Mouse (Mus musculus): Measurements from ENCODE around the gene Gm49333. TPM values are rescaled to one million over a fixed set of nuclear protein-coding genes. Genes with fewer than 3 reads are reported as not detected.
"Not testable (repeated sequence)": the region's sequence is repeated elsewhere in the genome, so short reads cannot be mapped to it uniquely, and the experiment has no call there.

Gm49333 gene
- polyA plus RNA-seq, 1 experiment from 2014 or later: 0.32 TPM

DNA sequence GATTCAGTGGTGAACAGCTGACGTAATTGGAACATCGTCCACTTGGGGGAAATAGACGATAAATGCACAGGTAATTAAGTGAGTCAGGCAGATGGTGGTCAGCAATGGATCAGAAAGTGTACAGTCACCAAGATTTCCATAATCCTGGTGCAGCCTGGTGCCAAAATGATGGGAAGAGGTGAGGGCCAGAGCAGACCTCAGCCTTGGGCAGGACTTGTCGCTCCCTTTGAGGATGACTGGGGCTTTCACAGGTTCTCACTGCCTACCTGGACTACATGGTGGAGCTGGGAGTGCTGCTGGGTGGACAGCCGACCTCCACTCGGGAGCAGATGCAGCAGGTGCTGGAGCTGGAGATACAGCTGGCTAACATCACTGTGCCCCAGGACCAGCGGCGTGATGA lies 26.0 kb downstream of the Gm49333 start:
- ATAC-seq: no peak
- H3K4me2 ChIP-seq: no peak overlapping the region
- H3K27me3 ChIP-seq: no peaks in the 10 kb centered on the region
- 0 out of 2 replicates have a peak, but pooled peaks cover 10% of the 10 kb centered on the region for H3K4me1 ChIP-seq
- H3K9ac ChIP-seq: no peak overlapping the region
- 86% methylated on average over 8 of the region's 8 CpGs for WGBS
- peaks cover 5% of the 10 kb centered on the region; the same call in 1 of the 2 replicates for H3K36me3 ChIP-seq (ENCODE audit: poor library complexity, severe bottlenecking)
- no peaks in the 10 kb centered on the region for H3K9me3 ChIP-seq (replicated peaks)
- no peak overlapping the region for H3K27ac ChIP-seq
- H3K4me3 ChIP-seq: no peak overlapping the region

GRCm38 (mm10) chr16:20638367-20638766 lies 27.0 kb downstream of the Gm49333 start:
- Histone ChIP-seq H3K4me3 (no peak overlapping the region), H3K4me2 (no peak overlapping the region)

DNA sequence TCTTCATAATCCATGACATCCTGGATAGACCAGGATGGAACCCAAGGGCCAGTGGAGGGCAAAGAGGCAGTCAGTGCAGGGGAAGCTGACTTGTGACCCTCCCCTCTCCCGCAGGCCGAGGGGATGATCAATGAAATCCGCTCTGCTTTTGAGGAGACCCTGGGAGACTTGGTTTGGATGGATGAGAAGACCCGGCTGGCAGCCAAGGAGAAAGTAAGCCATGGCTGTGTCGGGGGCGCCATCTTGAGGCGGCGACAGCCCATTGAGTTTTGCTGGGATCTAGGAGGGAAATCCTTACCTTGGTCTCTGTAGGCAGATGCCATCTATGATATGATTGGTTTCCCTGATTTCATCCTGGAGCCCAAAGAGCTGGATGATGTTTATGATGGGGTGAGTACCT lies 30.8 kb downstream of the Gm49333 start:
- no peaks in the 10 kb centered on the region for H3K9me3 ChIP-seq (replicated peaks)
- ATAC-seq: peak; percentile 75
- H3K27me3 ChIP-seq: no peaks in the 10 kb centered on the region
- 1% methylated on average over 8 of the region's 8 CpGs for WGBS
- H3K9ac ChIP-seq: no peak overlapping the region
- H3K27ac ChIP-seq: no peak overlapping the region
- 0 out of 2 replicates have a peak, but pooled peaks cover 10% of the 10 kb centered on the region for H3K4me1 ChIP-seq
- H3K36me3 ChIP-seq (ENCODE audit: poor library complexity, severe bottlenecking): peaks cover 4% of the 10 kb centered on the region; the same call in 1 of the 2 replicates
- H3K4me3 ChIP-seq: no peak overlapping the region
- H3K4me2 ChIP-seq: no peak overlapping the region

More at GRCm38 (mm10) chr16:20638367-20638766, 27.0 kb downstream of the Gm49333 start:
- no peak overlapping the region for H3K9ac ChIP-seq
- peak; percentile 72; the same call in 1 of the 2 replicates for ATAC-seq
- WGBS: 70% methylated on average over 8 of the region's 8 CpGs
- H3K9me3 ChIP-seq (replicated peaks): no peaks in the 10 kb centered on the region
- 0 out of 2 replicates have a peak, but pooled peaks cover 10% of the 10 kb centered on the region for H3K4me1 ChIP-seq
- H3K36me3 ChIP-seq (ENCODE audit: poor library complexity, severe bottlenecking): 0 out of 2 replicates have a peak, but pooled peaks cover 1% of the 10 kb centered on the region
- no peaks in the 10 kb centered on the region for H3K27me3 ChIP-seq
- H3K27ac ChIP-seq: no peak overlapping the region; the same call in 1 of the 2 replicates

- WGBS: 88% methylated on average over 7 of the region's 7 CpGs
- H3K4me3 ChIP-seq: no peak overlapping the region
These were observed 32.5 kb downstream of the Gm49333 start for GRCm38 (mm10) chr16:20643911-20644310.

DNA sequence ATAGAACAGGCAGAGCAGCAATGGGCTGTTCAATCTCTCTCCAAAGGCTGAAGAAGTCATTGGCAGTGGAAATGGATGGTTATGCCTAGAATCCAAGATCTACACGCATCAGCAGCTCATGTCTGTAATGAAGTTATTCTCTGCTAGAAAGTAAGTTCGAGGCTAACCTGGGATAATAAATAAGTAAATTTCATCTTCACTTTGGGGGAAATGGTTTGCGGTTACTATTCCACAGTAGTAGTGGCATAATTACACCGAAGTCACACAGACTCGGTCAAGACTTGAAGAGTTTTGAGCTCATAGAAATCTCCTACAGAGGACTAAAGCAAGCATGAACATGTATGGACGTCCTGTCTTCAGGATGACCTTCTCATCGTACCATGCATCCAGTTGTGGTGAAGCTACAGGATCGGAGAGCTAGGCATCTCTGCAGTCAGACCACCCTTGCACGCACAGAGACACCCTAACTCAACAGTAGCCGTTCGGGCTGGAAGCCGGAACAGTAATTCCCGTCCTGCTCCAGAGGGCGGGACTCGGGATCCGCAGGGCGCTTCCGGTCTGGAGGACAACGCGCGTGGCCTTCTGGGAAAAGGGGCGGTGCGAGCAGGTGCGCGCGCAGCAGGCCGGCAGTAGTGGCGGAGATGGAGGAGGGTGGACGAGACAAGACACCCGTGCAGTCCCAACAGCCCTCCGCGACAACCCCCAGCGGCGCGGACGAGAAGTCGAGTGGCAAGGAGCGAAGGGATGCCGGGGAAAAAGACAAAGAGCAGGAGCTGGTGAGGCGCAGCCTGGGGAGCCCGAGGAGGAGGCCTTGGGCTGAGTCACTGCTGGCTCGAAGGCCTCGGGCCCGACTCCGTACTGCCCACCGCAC lies 39.9 kb downstream of the Gm49333 start, which contains the start of gene Psmd2:
TSS of gene Psmd2 (plus strand) at position 577 of the 871 bp plus-strand sequence.
- peak within 1 kb of the TSS; percentile 97 for H3K4me2 ChIP-seq
- 2% methylated on average over 46 of the region's 46 CpGs for WGBS
- peak; percentile 98 for ATAC-seq
- H3K27ac ChIP-seq: peak within 1 kb of the TSS; percentile 75
- no peaks in the 10 kb centered on the region for H3K27me3 ChIP-seq
- peak within 1 kb of the TSS; percentile 91 for H3K9ac ChIP-seq
- H3K9me3 ChIP-seq (replicated peaks): no peaks in the 10 kb centered on the region
- peaks cover 20% of the 10 kb centered on the region for H3K36me3 ChIP-seq (ENCODE audit: poor library complexity, severe bottlenecking)
- peaks cover 19% of the 10 kb centered on the region for H3K4me1 ChIP-seq
- peak within 1 kb of the TSS; percentile 84 for H3K4me3 ChIP-seq

More at GRCm38 (mm10) chr16:20643911-20644310, 32.5 kb downstream of the Gm49333 start:
- Histone ChIP-seq H3K9ac (no peak overlapping the region), H3K27me3 (no peaks in the 10 kb centered on the region), H3K27ac (no peak overlapping the region), H3K36me3 (ENCODE audit: poor library complexity, severe bottlenecking) (peaks cover 4% of the 10 kb centered on the region; the same call in 1 of the 2 replicates), H3K4me1 (no peaks in the 10 kb centered on the region), H3K4me2 (no peak overlapping the region), H3K9me3 (replicated peaks) (no peaks in the 10 kb centered on the region)
- ATAC-seq: no peak

DNA sequence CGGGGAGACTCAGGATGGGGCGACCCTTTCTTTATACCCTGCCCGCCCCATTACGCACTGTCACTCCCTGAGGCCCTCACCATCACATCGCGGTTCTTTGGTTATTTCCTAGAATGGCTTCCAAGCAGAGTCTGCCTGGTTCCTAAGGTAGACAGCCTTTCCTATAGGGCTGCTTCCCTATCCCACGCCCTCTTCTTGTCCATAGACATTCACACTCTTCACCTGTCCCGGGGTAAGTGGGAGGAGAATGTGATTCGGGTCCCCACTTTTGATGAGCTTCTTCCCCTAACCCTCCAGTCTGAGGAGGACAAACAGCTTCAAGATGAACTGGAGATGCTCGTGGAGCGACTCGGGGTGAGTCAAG lies 40.5 kb downstream of the Gm49333 start:
- Histone ChIP-seq H3K9me3 (replicated peaks) (no peaks in the 10 kb centered on the region), H3K4me3 (peak overlapping the region; percentile 84), H3K27ac (peak overlapping the region; percentile 75; the same call in 1 of the 2 replicates), H3K27me3 (no peaks in the 10 kb centered on the region), H3K9ac (peak overlapping the region; percentile 91), H3K4me1 (peaks cover 19% of the 10 kb centered on the region), H3K4me2 (peak overlapping the region; percentile 97), H3K36me3 (ENCODE audit: poor library complexity, severe bottlenecking) (peaks cover 26% of the 10 kb centered on the region)
- ATAC-seq: no peak
- 10% methylated on average over 12 of the region's 12 CpGs for WGBS

GRCm38 (mm10) chr16:20653315-20653714 lies 41.9 kb downstream of the Gm49333 start:
- Histone ChIP-seq H3K36me3 (ENCODE audit: poor library complexity, severe bottlenecking) (peaks cover 40% of the 10 kb centered on the region), H3K27me3 (no peaks in the 10 kb centered on the region), H3K9ac (no peak overlapping the region), H3K4me1 (peaks cover 19% of the 10 kb centered on the region), H3K4me2 (peak overlapping the region; percentile 97; the same call in 1 of the 2 replicates), H3K4me3 (no peak overlapping the region), H3K27ac (no peak overlapping the region), H3K9me3 (replicated peaks) (no peaks in the 10 kb centered on the region)
- ATAC-seq: no peak
- 51% methylated on average over 2 of the region's 2 CpGs for WGBS

DNA sequence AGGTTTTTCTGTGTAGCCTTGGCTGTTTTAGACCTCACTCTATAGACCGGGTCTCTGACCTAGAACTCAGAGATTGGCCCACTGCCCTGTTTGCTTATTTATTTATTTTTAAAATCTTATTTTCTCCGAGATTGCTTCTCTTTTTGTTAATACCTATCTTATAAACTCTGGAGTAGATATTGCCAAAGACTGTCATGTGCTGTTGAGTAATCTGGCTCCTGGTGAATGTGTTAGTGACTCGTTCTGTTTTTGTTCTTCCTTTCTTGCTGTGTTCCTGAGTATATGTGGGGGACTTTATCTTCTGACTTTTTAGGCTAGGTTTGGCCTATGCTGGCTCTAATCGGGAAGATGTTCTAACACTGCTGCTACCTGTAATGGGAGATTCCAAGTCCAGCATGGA lies 46.3 kb downstream of the Gm49333 start:
- H3K4me1 ChIP-seq: peaks cover 8% of the 10 kb centered on the region
- H3K27ac ChIP-seq: no peak overlapping the region
- ATAC-seq: no peak
- H3K4me3 ChIP-seq: no peak overlapping the region
- H3K27me3 ChIP-seq: no peaks in the 10 kb centered on the region
- H3K4me2 ChIP-seq: no peak overlapping the region
- H3K9me3 ChIP-seq (replicated peaks): no peaks in the 10 kb centered on the region
- H3K36me3 ChIP-seq (ENCODE audit: poor library complexity, severe bottlenecking): peaks cover 83% of the 10 kb centered on the region
- H3K9ac ChIP-seq: no peak overlapping the region
- WGBS: 92% methylated on average over 4 of the region's 4 CpGs

GRCm38 (mm10) chr16:20668013-20668412 lies 56.6 kb downstream of the Gm49333 start, which contains the start of gene Eif4g1:
TSS of gene Eif4g1 (plus strand) at chr16:20668313.
- H3K36me3 ChIP-seq (ENCODE audit: poor library complexity, severe bottlenecking): peaks cover 21% of the 10 kb centered on the region
- WGBS: 94% methylated on average over 5 of the region's 6 CpGs
- not testable (repeated sequence) for H3K4me3 ChIP-seq; H3K9ac ChIP-seq; ATAC-seq; H3K4me1 ChIP-seq; H3K4me2 ChIP-seq; H3K9me3 ChIP-seq (replicated peaks); H3K27me3 ChIP-seq; H3K27ac ChIP-seq

GRCm38 (mm10) chr16:20670291-20670690 lies 58.9 kb downstream of the Gm49333 start:
- peaks cover 26% of the 10 kb centered on the region for H3K4me1 ChIP-seq
- H3K27ac ChIP-seq: no peak overlapping the region
- H3K36me3 ChIP-seq (ENCODE audit: poor library complexity, severe bottlenecking): peaks cover 16% of the 10 kb centered on the region
- H3K27me3 ChIP-seq: no peaks in the 10 kb centered on the region
- H3K9ac ChIP-seq: no peak overlapping the region
- H3K4me2 ChIP-seq: no peak overlapping the region
- 91% methylated on average over 3 of the region's 3 CpGs for WGBS
- no peaks in the 10 kb centered on the region for H3K9me3 ChIP-seq (replicated peaks)
- no peak overlapping the region for H3K4me3 ChIP-seq
- ATAC-seq: no peak

GRCm38 (mm10) chr16:20671886-20672285 lies 60.5 kb downstream of the Gm49333 start:
- Histone ChIP-seq H3K4me3 (peak overlapping the region; percentile 97), H3K4me1 (peaks cover 29% of the 10 kb centered on the region), H3K27me3 (no peaks in the 10 kb centered on the region), H3K36me3 (ENCODE audit: poor library complexity, severe bottlenecking) (peaks cover 29% of the 10 kb centered on the region), H3K27ac (no peak overlapping the region), H3K4me2 (peak overlapping the region; percentile 96), H3K9me3 (replicated peaks) (no peaks in the 10 kb centered on the region), H3K9ac (no peak overlapping the region; the same call in 1 of the 2 replicates)
- ATAC-seq: no peak
- WGBS: 22% methylated on average over 6 of the region's 6 CpGs

GRCm38 (mm10) chr16:20672500-20672902 lies 61.1 kb downstream of the Gm49333 start:
- H3K9ac ChIP-seq: peak overlapping the region; percentile 97
- peaks cover 29% of the 10 kb centered on the region for H3K4me1 ChIP-seq
- H3K4me3 ChIP-seq: peak overlapping the region; percentile 97
- under 1% methylated on average over 32 of the region's 38 CpGs for WGBS
- H3K27me3 ChIP-seq: no peaks in the 10 kb centered on the region
- H3K27ac ChIP-seq: peak overlapping the region; percentile 90
- ATAC-seq: peak; percentile 97
- H3K9me3 ChIP-seq (replicated peaks): no peaks in the 10 kb centered on the region
- H3K36me3 ChIP-seq (ENCODE audit: poor library complexity, severe bottlenecking): peaks cover 34% of the 10 kb centered on the region
- H3K4me2 ChIP-seq: peak overlapping the region; percentile 96

Data from forebrain, embryonic 13.5 days (tissue).